Mouse (Mus musculus) limb, embryonic 11.5 days (tissue): ENCODE measurements around the gene Aknad1. TPM values are rescaled to one million over a fixed set of nuclear protein-coding genes. Genes with fewer than 3 reads are reported as not detected.

Source experiments
- ATAC-seq: fragments of 200-750 bp; cut with Nextera tagmentation; 2 replicates; pipeline ENCODE4 v1.8.0; 2017; ENCODE audit warnings: low read depth; ENCODE audit not compliant: insufficient number of reproducible peaks, low FRiP score, low TSS enrichment
- DNase-seq: peaks from one replicate; pipeline ENCODE4 v3.0.0-alpha.2; 2015; ENCODE audit warnings: low spot score
- H3K27ac ChIP-seq: fragments of 300-500 bp; sonication (generic); replicated peaks from 2 replicates; pipeline ENCODE4 v1.5.1; 2014; ENCODE audit warnings: low read depth, mild to moderate bottlenecking, low read length
- H3K27me3 ChIP-seq: fragments of 300-500 bp; sonication (generic); 2 replicates; pipeline ENCODE4 v1.6.1; 2014; ENCODE audit warnings: mild to moderate bottlenecking, low read length, mixed read lengths; ENCODE audit not compliant: control insufficient read depth, insufficient read depth
- H3K36me3 ChIP-seq: fragments of 300-500 bp; sonication (generic); 2 replicates; pipeline ENCODE4 v1.6.1; 2014; ENCODE audit warnings: mild to moderate bottlenecking, low read length, moderate library complexity, mixed read lengths; ENCODE audit not compliant: control insufficient read depth, insufficient read depth
- H3K4me1 ChIP-seq: fragments of 300-500 bp; sonication (generic); 2 replicates; pipeline ENCODE4 v1.6.1; 2014; ENCODE audit warnings: low read length, mixed read lengths; ENCODE audit not compliant: control insufficient read depth, insufficient read depth
- H3K4me2 ChIP-seq: fragments of 300-500 bp; sonication (generic); 2 replicates; pipeline ENCODE4 v1.6.1; 2014; ENCODE audit warnings: low read depth, mild to moderate bottlenecking, moderate library complexity; ENCODE audit not compliant: severe bottlenecking
- H3K4me3 ChIP-seq: fragments of 300-500 bp; sonication (generic); 2 replicates; pipeline ENCODE4 v1.5.1; 2014; ENCODE audit warnings: low read depth, low read length
- H3K9ac ChIP-seq: fragments of 300-500 bp; sonication (generic); 2 replicates; pipeline ENCODE4 v1.6.1; 2014; ENCODE audit warnings: mild to moderate bottlenecking, low read length
- H3K9me3 ChIP-seq: fragments of 300-500 bp; sonication (generic); 2 replicates; pipeline ENCODE4 v1.6.1; 2016; ENCODE audit warnings: low read length; ENCODE audit not compliant: control insufficient read depth
- WGBS: fragments of 180-500 bp; shearing (Covaris S2); extraction: QIAGEN DNeasy Blood & Tissue Kit; methylation state at CpG from one replicate; pipeline ENCODE4 v1.1.7; 2014; 5-methylcytosine and 5-hydroxymethylcytosine counted together
- polyA plus RNA-seq: library from polyadenylated mRNA; unstranded; fragments of >200 nt; fragmentation: Nextera tagmentation; extraction: Ambion mirVana; gene quantifications from 2 replicates; pipeline ENCODE4 v1.2.1, GENCODE M21; 2014

Aknad1 gene
- polyA plus RNA-seq, 1 experiment from 2014 or later, result 0.40 TPM

DNA sequence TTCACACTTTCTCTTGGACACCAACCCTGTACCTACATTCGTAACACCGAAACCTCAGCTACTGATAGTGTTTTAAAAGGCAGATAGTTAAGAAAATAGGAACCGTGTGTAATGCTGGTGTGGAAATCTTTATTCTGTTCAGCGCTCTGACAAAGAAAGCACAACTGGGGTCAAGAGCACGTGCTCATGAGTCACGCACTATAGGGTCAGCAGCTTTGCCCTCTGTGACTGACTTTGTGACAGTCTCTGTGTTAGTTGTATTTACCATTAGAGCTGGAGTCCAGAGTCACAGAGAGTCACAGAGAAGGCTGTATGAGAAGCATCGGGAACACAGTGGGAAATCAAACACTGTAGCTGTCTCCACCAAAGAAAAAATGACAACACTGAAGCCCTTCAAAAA, 27.5 kb downstream of the Aknad1 start:
- ATAC-seq, result no peak

DNA sequence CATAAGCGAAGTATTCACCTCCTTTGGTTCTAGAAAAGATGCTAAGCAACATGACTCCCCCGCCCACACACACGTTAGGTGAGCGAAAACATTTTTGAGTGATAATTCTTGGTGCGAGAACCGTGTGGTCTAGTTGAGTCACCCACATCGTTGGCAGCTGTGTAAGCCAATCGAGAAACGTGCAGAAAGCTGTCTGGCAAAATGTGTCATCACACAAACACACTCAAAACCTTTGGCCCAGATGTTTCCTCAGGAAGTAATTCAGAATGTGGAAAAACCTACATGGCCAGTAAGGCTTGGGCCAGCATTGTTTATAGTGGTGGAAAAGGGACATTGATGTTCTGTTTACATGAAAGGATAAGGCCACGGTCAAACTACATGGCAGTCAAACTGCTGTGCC, 28.0 kb downstream of the Aknad1 start:
- H3K36me3 ChIP-seq, result no peaks in the 10 kb centered on the region
- H3K9ac ChIP-seq, result no peak overlapping the region
- ATAC-seq (no peak), DNase-seq (no peak)
- H3K4me2 ChIP-seq, result no peak overlapping the region
- H3K4me1 ChIP-seq, result no peaks in the 10 kb centered on the region
- no peak overlapping the region for H3K4me3 ChIP-seq
- no peaks in the 10 kb centered on the region for H3K27me3 ChIP-seq
- H3K27ac ChIP-seq, result no peak overlapping the region
- WGBS, result 78% methylated on average over 10 of the region's 10 CpGs
- no peaks in the 10 kb centered on the region for H3K9me3 ChIP-seq

More for the DNA sequence above, 27.5 kb downstream of the Aknad1 start:
- no peaks in the 10 kb centered on the region for H3K9me3 ChIP-seq
- no peaks in the 10 kb centered on the region for H3K27me3 ChIP-seq
- H3K36me3 ChIP-seq, result no peaks in the 10 kb centered on the region
- H3K27ac ChIP-seq, result no peak overlapping the region
- no peak overlapping the region for H3K4me3 ChIP-seq
- no peaks in the 10 kb centered on the region for H3K4me1 ChIP-seq
- DNase-seq, result no peak
- WGBS, result 89% methylated on average over 7 of the region's 7 CpGs
- H3K9ac ChIP-seq, result no peak overlapping the region
- no peak overlapping the region for H3K4me2 ChIP-seq

DNA sequence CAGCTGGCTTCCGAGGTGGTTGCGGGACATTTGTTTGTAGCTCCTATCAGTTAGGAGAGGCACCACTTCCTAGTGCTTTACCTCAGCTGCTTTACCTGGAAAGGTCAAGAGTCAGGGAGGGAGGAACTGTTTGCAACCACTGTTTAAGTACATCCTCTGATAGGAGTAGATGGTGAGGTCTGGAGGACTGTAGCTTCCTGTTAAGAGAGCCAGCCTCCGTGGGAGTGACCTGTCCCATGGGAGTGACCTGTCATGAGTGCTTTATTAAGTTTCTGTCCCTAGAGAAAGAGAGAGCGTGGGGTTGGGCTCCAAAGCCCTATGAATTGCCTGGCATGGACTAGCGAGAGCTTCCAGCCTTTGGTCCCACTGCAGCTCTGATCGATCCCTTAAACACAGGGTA, 30.1 kb downstream of the Aknad1 start:
- ATAC-seq (no peak), DNase-seq (no peak)
- Histone ChIP-seq H3K4me2 (no peak overlapping the region), H3K36me3 (no peaks in the 10 kb centered on the region), H3K27me3 (no peaks in the 10 kb centered on the region), H3K4me3 (no peak overlapping the region), H3K27ac (no peak overlapping the region), H3K9ac (no peak overlapping the region), H3K9me3 (no peaks in the 10 kb centered on the region), H3K4me1 (no peaks in the 10 kb centered on the region)
- 63% methylated on average over 6 of the region's 6 CpGs for WGBS

DNA sequence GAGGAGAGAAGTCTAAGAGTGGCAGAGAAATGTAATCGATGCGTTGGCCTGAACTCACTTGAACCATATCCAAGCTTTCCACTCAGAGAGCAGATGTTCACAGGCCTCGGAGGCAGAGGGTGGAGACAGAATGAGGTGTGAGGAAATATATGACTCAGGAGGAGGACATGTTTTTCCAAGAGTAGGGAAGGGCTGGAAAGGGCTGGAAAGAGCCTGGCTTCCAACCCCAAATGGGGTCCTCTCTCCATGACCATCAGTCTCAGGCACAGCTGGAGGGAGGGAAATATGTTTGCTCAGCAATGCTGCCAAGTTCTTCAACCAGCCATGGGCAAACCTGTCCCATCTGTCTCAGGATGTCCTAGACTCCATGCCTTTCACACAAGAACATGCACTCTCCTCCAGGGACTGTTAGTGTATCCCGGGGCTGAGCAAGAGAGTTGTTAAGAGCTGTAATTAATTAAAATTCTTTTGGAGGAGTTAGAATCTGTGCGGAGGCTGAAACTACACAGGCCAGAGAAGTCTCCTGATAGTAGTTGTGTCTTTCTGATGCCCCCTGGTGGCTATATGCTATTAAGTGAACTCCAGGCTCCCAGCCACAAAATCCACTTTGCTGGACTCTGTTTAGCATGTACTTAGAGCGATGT, 31.4 kb downstream of the Aknad1 start:
- H3K27me3 ChIP-seq, result no peaks in the 10 kb centered on the region
- peak; percentile 74 for DNase-seq
- H3K4me3 ChIP-seq, result no peak overlapping the region
- no peak overlapping the region for H3K9ac ChIP-seq
- H3K9me3 ChIP-seq, result no peaks in the 10 kb centered on the region
- ATAC-seq, result peak; percentile 75
- WGBS, result 27% methylated on average over 6 of the region's 6 CpGs
- H3K36me3 ChIP-seq, result no peaks in the 10 kb centered on the region
- H3K4me1 ChIP-seq, result no peaks in the 10 kb centered on the region
- peak overlapping the region; percentile 48 for H3K27ac ChIP-seq
- H3K4me2 ChIP-seq, result no peak overlapping the region

DNA sequence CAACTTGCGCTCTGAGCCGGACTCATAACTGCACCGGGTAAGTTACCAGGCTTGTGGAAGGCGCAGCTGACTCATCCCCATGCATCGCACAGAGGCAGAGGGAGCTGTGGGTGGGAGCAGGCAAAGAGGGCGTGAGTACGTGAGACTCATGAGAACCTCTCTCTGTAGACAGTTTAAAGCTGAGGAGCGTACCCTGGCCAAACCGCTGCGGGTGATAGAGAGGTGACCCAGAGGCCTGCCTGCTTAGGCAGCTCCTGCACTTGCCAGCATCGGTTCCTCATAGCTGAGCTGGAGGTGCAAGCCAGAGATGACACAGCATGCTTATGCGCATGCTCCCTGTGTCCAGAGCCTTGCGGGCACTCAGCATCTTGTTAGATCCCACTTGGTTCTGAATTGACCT, 32.8 kb downstream of the Aknad1 start:
- no peak overlapping the region for H3K9ac ChIP-seq
- H3K36me3 ChIP-seq, result no peaks in the 10 kb centered on the region
- 85% methylated on average over 13 of the region's 13 CpGs for WGBS
- DNase-seq (no peak), ATAC-seq (no peak)
- no peaks in the 10 kb centered on the region for H3K9me3 ChIP-seq
- no peaks in the 10 kb centered on the region for H3K4me1 ChIP-seq
- no peak overlapping the region for H3K4me3 ChIP-seq
- H3K27me3 ChIP-seq, result no peaks in the 10 kb centered on the region
- H3K4me2 ChIP-seq, result no peak overlapping the region
- no peak overlapping the region for H3K27ac ChIP-seq

DNA sequence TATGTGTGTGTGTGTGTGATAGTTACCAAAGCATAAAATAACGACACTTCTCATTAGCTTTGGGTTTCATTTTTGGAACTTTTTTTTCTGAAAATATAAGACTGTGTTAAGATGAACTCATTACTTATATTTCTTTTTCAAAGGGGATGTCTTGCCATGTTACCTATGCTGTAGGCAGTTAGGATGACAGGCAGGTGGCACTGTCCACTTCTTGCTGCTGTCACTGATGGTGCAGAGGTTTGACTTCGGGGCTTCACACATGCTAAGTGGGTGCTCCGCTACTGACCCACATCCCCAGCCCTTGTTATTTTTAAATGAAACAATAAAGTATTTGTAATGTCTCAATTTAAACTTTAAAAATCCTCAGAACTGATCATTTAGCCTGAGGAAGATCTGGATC, 33.4 kb downstream of the Aknad1 start:
- WGBS, result 85% methylated on average over 3 of the region's 3 CpGs
- ATAC-seq (no peak), DNase-seq (no peak)
- Histone ChIP-seq H3K4me1 (no peaks in the 10 kb centered on the region), H3K27ac (no peak overlapping the region), H3K27me3 (no peaks in the 10 kb centered on the region), H3K9me3 (no peaks in the 10 kb centered on the region), H3K4me2 (no peak overlapping the region), H3K4me3 (no peak overlapping the region), H3K36me3 (no peaks in the 10 kb centered on the region), H3K9ac (no peak overlapping the region)

DNA sequence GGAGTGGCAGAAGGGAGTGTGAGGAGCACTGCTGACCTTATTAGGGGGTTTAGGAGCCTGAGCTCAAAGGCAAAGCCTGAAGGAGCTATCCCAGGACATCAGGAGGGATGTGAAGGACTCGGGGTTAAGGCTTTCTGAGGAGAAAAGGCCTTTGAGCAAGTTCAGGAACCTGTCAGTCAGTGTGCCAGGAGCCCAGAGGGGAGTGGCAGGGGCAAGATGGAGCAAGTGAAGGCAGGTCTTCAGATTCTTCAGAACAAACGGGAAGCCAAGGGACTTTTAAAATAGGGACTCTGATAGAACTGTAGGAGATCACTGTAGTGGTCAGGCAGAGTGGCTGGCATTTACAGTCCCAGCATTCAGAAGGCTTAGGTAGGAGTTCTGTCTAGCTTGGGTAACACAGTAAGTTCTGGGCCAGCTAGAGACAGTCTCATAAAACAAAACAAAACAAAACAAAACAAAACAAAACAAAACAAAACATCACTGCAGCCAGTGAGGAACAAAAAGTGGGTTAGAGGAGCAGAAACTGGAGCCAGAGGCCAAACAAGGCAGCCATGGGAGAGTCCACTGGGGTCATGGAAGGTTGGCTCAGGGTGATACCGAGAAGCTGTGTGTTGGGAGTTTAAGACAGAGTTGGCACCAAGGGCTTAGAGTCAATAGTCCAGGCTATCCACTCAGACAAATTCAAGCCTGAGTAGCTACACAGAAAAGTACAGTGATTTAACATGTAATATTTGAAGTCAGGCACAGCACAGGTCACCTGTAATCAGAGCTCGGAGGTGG, 39.5 kb downstream of the Aknad1 start:
- peaks cover 3% of the 10 kb centered on the region; the same call in 1 of the 2 replicates for H3K4me1 ChIP-seq
- DNase-seq, result no peak
- no peak overlapping the region for H3K9ac ChIP-seq
- H3K27me3 ChIP-seq, result no peaks in the 10 kb centered on the region
- no peak overlapping the region for H3K27ac ChIP-seq
- 82% methylated on average over 4 of the region's 4 CpGs for WGBS
- H3K4me2 ChIP-seq, result no peak overlapping the region
- H3K36me3 ChIP-seq, result no peaks in the 10 kb centered on the region
- no peak for ATAC-seq
- H3K9me3 ChIP-seq, result no peaks in the 10 kb centered on the region
- no peak overlapping the region for H3K4me3 ChIP-seq

DNA sequence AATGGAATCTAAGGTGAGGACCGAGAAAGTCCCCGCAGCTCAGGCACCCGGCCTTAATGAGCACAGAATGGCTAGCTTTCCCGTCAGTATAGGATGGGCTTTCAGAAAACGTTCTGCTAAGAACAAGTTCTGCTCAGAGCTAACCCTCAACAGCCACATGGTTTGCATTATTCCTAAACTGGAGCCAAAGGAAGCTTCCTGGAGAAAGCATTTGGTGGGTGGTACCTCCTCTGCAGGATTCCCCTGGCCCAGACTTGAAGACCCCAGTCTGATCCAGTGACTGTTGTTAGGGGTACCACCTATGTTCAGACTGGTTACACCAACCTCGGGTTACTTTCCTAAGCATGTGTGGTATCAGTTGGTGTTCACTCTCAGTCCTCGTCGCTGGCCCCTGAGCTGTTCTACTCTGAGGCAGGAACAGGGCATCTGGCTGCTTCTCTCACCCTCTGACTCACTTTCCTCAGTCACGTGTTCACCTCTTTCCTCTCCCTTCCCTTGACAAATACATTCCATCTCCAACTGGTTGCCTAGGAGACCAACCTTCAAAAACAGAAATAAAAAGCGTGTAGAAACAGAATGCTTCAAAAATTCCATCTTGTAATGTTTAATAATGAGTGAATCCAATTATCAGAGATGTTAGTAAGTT, 41.9 kb downstream of the Aknad1 start:
- no peaks in the 10 kb centered on the region; the same call in 1 of the 2 replicates for H3K9me3 ChIP-seq
- H3K27me3 ChIP-seq, result no peaks in the 10 kb centered on the region
- H3K27ac ChIP-seq, result no peak overlapping the region
- ATAC-seq (0 out of 2 replicates have a peak, but pooled peaks have one; percentile 32), DNase-seq (no peak)
- H3K4me2 ChIP-seq, result no peak overlapping the region
- H3K9ac ChIP-seq, result no peak overlapping the region
- H3K36me3 ChIP-seq, result peaks cover 2% of the 10 kb centered on the region; the same call in 1 of the 2 replicates
- H3K4me3 ChIP-seq, result no peak overlapping the region
- peaks cover 3% of the 10 kb centered on the region; the same call in 1 of the 2 replicates for H3K4me1 ChIP-seq
- WGBS, result 59% methylated on average over 10 of the region's 10 CpGs
